Mouse (Mus musculus) liver, adult (tissue): ENCODE results near the gene Sdhd.

Source experiments
- GATA4 ChIP-seq: IDR thresholded peaks from 2 replicates; pipeline ENCODE4 v1.6.1; 2014; ENCODE audit warnings: mild to moderate bottlenecking, low read length; ENCODE audit not compliant: insufficient replicate concordance

The Sdhd gene

DNA sequence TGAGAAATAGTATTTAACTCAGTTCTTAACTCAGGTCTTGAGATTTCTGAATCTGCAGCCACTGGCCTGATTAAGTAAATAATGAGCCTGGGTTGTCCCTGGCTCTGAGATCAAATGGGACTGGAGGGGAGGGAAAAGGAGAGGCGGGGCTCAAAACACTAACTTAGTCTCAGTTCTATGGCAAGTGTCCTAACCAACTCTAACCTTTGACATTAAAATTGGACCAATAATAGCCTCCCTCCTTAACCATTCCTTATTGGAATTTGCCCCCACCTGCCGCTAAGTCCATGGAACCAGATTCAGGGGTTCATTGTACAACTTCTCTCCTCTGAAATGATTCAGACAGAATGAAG is 48.5 kb downstream of the Sdhd start, which contains the start of gene Bco2:
Bco2 (minus strand) TSS at position 88 of the 353 bp plus-strand sequence.
- TF ChIP-seq GATA4: no peak

DNA sequence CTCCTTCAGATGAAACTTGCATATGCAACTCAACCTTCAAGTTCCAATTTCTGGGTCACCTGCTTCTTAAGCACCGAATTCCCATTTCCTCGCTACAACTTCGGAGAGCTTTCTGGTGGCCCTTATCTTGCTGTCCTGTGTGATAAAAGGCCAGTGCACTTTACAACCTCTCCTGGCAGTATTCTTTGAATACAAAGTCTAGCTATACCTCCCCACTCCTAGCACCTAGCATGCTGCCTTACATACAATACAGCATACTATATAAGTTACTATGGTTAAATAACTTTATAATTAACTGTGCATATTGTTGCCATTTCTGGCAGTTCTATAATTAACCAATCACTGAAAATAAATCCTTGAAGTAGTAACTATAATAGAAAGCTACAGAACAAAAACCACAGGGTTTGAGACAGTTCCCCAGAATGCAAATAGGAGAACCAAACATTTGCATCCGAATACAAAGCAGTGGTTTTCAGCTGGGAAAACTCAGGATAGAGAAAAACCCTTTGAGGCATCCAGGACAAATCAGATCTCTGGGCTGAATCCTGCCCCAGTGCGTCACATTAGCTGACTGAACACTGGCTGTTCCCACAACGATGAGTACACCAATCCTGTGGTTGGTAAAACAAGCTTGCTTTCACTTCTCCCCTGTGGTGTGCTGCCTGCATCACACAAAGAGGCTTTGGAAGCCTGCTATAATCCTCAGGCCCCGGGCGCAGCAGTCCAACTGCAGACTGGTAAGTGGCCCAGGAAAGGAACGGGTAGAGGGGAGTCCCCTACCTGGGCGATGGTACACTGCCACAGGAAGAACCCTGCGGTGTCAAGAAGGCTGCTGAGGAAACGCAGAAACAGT is 49.1 kb downstream of the Sdhd start, which contains the start of gene Il18:
Il18 (plus strand) TSS at position 587 of the 853 bp plus-strand sequence.
- no peak for TF ChIP-seq GATA4

DNA sequence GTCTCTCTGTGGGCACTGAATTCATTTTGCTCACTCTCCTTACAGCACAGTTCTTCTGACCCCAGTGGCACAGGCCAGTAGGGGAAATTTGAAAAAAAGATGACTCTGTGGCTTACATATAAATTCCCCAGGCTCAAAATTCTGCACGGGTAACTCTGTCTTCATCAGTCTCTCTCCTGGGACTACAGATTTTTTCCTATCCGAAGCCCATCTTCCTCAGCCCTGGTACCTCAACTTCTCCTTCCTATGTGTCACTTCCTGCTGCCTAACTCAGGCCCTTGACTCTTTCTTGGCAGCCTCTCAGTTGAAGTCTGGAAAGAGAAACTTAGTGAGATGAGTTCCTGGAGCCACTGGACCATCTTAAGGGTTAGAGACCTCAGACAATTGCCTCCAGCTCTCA is 50.1 kb downstream of the Sdhd start:
- TF ChIP-seq GATA4: no peak

DNA sequence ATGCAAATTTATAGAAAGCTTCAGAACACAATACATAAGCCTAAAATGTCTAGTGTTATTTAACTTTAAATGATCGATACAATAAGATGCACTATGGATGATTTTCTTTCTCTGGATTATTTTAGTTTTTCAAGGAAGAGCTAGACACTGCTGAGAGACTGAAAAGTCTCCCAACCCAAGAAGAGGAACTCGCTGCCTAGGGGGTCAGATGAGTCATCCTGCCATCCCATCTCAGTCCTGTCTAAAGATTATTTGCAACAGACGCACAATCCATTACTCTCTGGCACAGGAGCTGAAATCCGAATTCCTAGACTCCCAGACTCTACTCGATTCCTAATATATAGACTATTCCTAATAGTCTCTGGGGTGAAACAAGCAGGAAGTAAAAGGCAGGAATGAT is 51.4 kb downstream of the Sdhd start:
- TF ChIP-seq GATA4: no peak

DNA sequence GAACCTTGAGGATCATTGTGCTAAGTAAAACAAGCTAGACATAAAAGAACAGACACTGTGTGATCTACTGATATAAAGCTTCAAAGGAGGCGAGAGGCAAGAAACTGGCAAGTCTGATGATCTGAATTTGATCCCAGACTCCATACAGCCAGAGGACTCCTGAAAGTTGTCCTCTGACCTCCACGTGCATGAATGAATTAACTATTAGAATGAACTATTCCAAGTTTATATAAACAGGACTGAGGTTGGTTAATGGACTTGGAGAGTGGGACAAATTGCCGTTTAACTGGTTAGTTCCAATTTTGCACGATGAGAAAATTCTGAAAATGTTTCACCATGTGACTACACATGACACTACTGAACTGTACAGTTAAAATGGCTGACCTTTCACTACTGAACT is 54.7 kb downstream of the Sdhd start:
- no peak for TF ChIP-seq GATA4

DNA sequence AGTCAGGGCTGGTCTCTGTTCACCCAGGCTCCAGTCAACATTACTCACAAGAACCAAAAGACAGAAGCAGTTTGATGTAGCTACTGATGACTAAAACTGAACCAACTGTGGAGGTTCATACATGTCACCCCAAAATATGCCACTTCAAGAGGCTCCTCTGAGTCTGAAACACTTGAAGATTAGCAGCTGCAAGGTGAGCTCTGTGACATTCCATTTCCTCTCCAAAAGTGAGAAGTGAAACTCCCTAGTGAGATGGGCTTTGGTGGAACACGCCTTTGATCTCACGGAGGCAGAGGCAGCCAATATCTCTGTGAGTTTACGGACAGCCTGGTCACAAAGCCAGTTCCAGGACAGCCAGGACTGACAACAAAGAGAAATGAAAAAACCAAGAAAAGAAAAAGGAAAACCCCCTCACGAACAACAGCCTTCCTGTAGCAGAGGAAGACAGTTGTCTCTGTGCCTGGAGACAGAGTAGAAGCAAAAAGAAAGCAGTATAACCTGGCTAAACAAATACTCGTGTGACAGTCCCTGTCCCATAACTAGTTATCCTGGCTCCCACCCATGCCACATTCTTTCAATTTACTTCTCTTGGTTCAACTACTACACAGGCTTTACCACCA is 55.6 kb downstream of the Sdhd start:
- no peak for TF ChIP-seq GATA4
